Mouse (Mus musculus): ENCODE data around the gene Gclc. TPM values are rescaled to one million over a fixed set of nuclear protein-coding genes. Genes with fewer than 3 reads are reported as not detected.
A peak's percentile ranks its signal among the peaks of the same experiment; 100 is the strongest.

Gene Gclc
- total RNA-seq, 1 experiment: 25.2 TPM

GRCm38 (mm10) chr9:77750133-77751060 lies 3.9 kb upstream of the Gclc start:
- in situ Hi-C loops (cut with MboI; ENCODE audit: low sequenced_read_pairs in 2 of 2, unreplicated experiment in 2 of 2): no loop called here
- Histone ChIP-seq H3K27ac (ENCODE audit: insufficient read depth, low read depth, low read length, poor library complexity, severe bottlenecking) (peak overlapping the region; percentile 94), H3K9me3 (ENCODE audit: control insufficient read depth, insufficient read depth, low read depth, low read length) (no peaks in the 10 kb centered on the region), H3K9ac (ENCODE audit: insufficient read depth, low read depth, low read length, poor library complexity, severe bottlenecking) (peak overlapping the region; percentile 91), H3K4me3 (ENCODE audit: insufficient read depth in 1 of 2, low read depth in 1 of 2, low read length in 2 of 2, poor library complexity in 1 of 2, severe bottlenecking in 1 of 2) (peak overlapping the region; percentile 75 to 79), H3K4me1 (ENCODE audit: control insufficient read depth in 2 of 2, insufficient read depth in 2 of 2, low read length in 2 of 2, poor library complexity in 1 of 2) (peaks cover 2 to 3% of the 10 kb centered on the region in 2 experiments; a peak in 2 of 4 replicates), H3K36me3 (ENCODE audit: control insufficient read depth, insufficient read depth, low read length, poor library complexity, severe bottlenecking) (no peaks in the 10 kb centered on the region)
- TF ChIP-seq MAFK (IDR thresholded peaks at IDR 0.05; ENCODE audit: insufficient read depth, low read depth, low read length) (peak; percentile 99), ZC3H11A (IDR thresholded peaks at IDR 0.05; ENCODE audit: borderline replicate concordance, low read depth, low read length) (no peak), HCFC1 (IDR thresholded peaks at IDR 0.05; ENCODE audit: borderline replicate concordance, insufficient read depth, low read length) (peak; percentile 69; the same call in 1 of the 2 replicates)
- peak; percentile 59 for DNase-seq (ENCODE audit: low read depth, low spot score)

DNA sequence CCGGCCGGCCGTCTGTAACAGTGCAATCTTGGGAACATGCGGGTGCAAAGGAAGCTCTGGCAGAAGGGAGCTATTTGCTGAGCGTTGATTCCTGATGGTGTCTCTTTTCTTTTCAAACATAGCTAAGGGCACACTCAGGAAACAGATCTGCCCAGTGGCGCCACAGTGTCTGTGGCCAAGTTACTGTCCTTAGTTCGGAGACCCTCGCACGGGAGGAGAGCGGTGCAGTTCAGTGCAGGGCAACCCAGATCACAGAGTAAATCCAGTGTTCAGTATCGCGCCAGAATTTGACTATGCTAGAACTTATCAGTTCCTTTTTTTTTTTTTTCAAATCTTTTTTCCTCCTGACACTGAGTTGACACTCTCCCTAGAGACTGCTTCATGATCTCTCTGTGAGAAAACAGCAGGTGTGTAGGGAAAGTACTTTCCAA lies 3.2 kb upstream of the Gclc start:
- no peak for DNase-seq (ENCODE audit: low read depth, low spot score)
- Histone ChIP-seq H3K36me3 (ENCODE audit: control insufficient read depth, insufficient read depth, low read length, poor library complexity, severe bottlenecking) (no peaks in the 10 kb centered on the region), H3K4me3 (ENCODE audit: insufficient read depth in 1 of 2, low read depth in 1 of 2, low read length in 2 of 2, poor library complexity in 1 of 2, severe bottlenecking in 1 of 2) (peak overlapping the region; percentile 75 to 79), H3K27ac (ENCODE audit: insufficient read depth, low read depth, low read length, poor library complexity, severe bottlenecking) (peak overlapping the region; percentile 94; the same call in 1 of the 2 replicates), H3K9me3 (ENCODE audit: control insufficient read depth, insufficient read depth, low read depth, low read length) (no peaks in the 10 kb centered on the region), H3K4me1 (ENCODE audit: control insufficient read depth in 2 of 2, insufficient read depth in 2 of 2, low read length in 2 of 2, poor library complexity in 1 of 2) (peaks cover 2 to 3% of the 10 kb centered on the region in 2 experiments; a peak in 2 of 4 replicates), H3K9ac (ENCODE audit: insufficient read depth, low read depth, low read length, poor library complexity, severe bottlenecking) (peak overlapping the region; percentile 91)
- TF ChIP-seq ZC3H11A (IDR thresholded peaks at IDR 0.05; ENCODE audit: borderline replicate concordance, low read depth, low read length): no peak
- no peak for TF ChIP-seq MAFK (IDR thresholded peaks at IDR 0.05; ENCODE audit: insufficient read depth, low read depth, low read length)
- no peak for TF ChIP-seq HCFC1 (IDR thresholded peaks at IDR 0.05; ENCODE audit: borderline replicate concordance, insufficient read depth, low read length)
- TF ChIP-seq CHD2 (IDR thresholded peaks at IDR 0.05; ENCODE audit: low read depth, low read length): no peak
- TF ChIP-seq ZNF384 (IDR thresholded peaks at IDR 0.05; ENCODE audit: low read depth, low read length): no peak
- in situ Hi-C loops (cut with MboI; ENCODE audit: low sequenced_read_pairs in 2 of 2, unreplicated experiment in 2 of 2): no loop called here

DNA sequence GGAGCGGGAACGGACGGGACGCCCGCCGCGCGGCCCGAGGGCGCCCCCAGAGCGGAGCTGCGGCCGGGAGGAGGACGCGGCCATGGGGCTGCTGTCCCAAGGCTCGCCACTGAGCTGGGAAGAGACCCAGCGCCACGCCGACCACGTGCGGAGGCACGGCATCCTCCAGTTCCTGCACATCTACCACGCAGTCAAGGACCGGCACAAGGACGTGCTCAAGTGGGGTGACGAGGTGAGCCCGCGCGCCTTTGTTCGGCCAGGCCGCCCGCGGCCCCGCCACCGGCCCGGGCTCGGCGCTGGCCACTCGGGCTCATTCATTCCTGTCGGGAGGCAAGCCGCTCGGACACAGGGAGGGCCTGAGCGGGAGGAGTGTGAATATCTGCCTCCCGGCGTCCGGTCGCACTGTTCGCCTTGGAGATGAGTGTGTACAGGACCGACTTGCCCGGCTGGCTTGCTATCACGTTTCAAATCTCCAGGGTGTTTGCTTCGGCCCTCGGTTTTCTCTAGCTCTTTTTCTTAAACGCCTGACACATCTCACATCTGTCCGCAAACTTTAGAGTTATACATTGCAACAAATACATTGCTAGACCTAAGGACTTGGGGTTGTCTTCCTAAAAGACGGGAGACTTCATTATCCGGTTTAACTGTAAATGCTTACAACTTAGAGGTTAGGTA lies 530 bp downstream of the Gclc start:
- Histone ChIP-seq H3K4me1 (ENCODE audit: control insufficient read depth in 2 of 2, insufficient read depth in 2 of 2, low read length in 2 of 2, poor library complexity in 1 of 2) (peaks cover 0 to 4% of the 10 kb centered on the region in 2 experiments; a peak in 1 of 4 replicates), H3K4me3 (ENCODE audit: insufficient read depth in 1 of 2, low read depth in 1 of 2, low read length in 2 of 2, poor library complexity in 1 of 2, severe bottlenecking in 1 of 2) (peak overlapping the region; percentile 79 to 88), H3K9me3 (ENCODE audit: control insufficient read depth, insufficient read depth, low read depth, low read length) (no peaks in the 10 kb centered on the region), H3K9ac (ENCODE audit: insufficient read depth, low read depth, low read length, poor library complexity, severe bottlenecking) (peak overlapping the region; percentile 79), H3K36me3 (ENCODE audit: control insufficient read depth, insufficient read depth, low read length, poor library complexity, severe bottlenecking) (peaks cover 2% of the 10 kb centered on the region; the same call in 1 of the 2 replicates), H3K27ac (ENCODE audit: insufficient read depth, low read depth, low read length, poor library complexity, severe bottlenecking) (no peak overlapping the region)
- DNase-seq (ENCODE audit: low read depth, low spot score): no peak
- in situ Hi-C loops (cut with MboI; ENCODE audit: low sequenced_read_pairs in 2 of 2, unreplicated experiment in 2 of 2): no loop called here
- TF ChIP-seq HCFC1 (IDR thresholded peaks at IDR 0.05; ENCODE audit: borderline replicate concordance, insufficient read depth, low read length) (no peak), ZNF384 (IDR thresholded peaks at IDR 0.05; ENCODE audit: low read depth, low read length) (no peak), MAFK (IDR thresholded peaks at IDR 0.05; ENCODE audit: insufficient read depth, low read depth, low read length) (no peak), CHD2 (IDR thresholded peaks at IDR 0.05; ENCODE audit: low read depth, low read length) (no peak), ZC3H11A (IDR thresholded peaks at IDR 0.05; ENCODE audit: borderline replicate concordance, low read depth, low read length) (no peak)

- Histone ChIP-seq H3K27ac (ENCODE audit: insufficient read depth, low read depth, low read length, poor library complexity, severe bottlenecking) (no peak overlapping the region), H3K36me3 (ENCODE audit: control insufficient read depth, insufficient read depth, low read length, poor library complexity, severe bottlenecking) (peaks cover 2% of the 10 kb centered on the region; the same call in 1 of the 2 replicates), H3K9ac (ENCODE audit: insufficient read depth, low read depth, low read length, poor library complexity, severe bottlenecking) (peak overlapping the region; percentile 79; the same call in 1 of the 2 replicates), H3K4me3 (ENCODE audit: insufficient read depth in 1 of 2, low read depth in 1 of 2, low read length in 2 of 2, poor library complexity in 1 of 2, severe bottlenecking in 1 of 2) (peak overlapping the region; percentile 79 to 88), H3K4me1 (ENCODE audit: control insufficient read depth in 2 of 2, insufficient read depth in 2 of 2, low read length in 2 of 2, poor library complexity in 1 of 2) (peaks cover 0 to 5% of the 10 kb centered on the region in 2 experiments; a peak in 2 of 4 replicates), H3K9me3 (ENCODE audit: control insufficient read depth, insufficient read depth, low read depth, low read length) (no peaks in the 10 kb centered on the region)
- no peak for DNase-seq (ENCODE audit: low read depth, low spot score)
- TF ChIP-seq ZC3H11A (IDR thresholded peaks at IDR 0.05; ENCODE audit: borderline replicate concordance, low read depth, low read length) (no peak), CHD2 (IDR thresholded peaks at IDR 0.05; ENCODE audit: low read depth, low read length) (no peak), HCFC1 (IDR thresholded peaks at IDR 0.05; ENCODE audit: borderline replicate concordance, insufficient read depth, low read length) (no peak), MAFK (IDR thresholded peaks at IDR 0.05; ENCODE audit: insufficient read depth, low read depth, low read length) (no peak), ZNF384 (IDR thresholded peaks at IDR 0.05; ENCODE audit: low read depth, low read length) (no peak)
- in situ Hi-C loops (cut with MboI; ENCODE audit: low sequenced_read_pairs in 2 of 2, unreplicated experiment in 2 of 2): no loop called here
Measured at GRCm38 (mm10) chr9:77755403-77755784, 1.1 kb downstream of the Gclc start.
